Mouse (Mus musculus) hindbrain, embryonic 12.5 days (tissue): Measurements from ENCODE around the gene Mettl4. TPM values are rescaled to one million over a fixed set of nuclear protein-coding genes. Genes with fewer than 3 reads are reported as not detected.

ENCODE experiments used
- ATAC-seq: fragments of 200-750 bp; cut with Nextera tagmentation; 2 replicates; pipeline ENCODE4 v1.8.0; 2017; ENCODE audit warnings: moderate TSS enrichment; ENCODE audit not compliant: low FRiP score
- H3K27ac ChIP-seq: fragments of 300-500 bp; sonication (generic); 2 replicates; pipeline ENCODE4 v1.5.1; 2016; ENCODE audit warnings: mild to moderate bottlenecking
- H3K27me3 ChIP-seq: fragments of 300-500 bp; sonication (generic); 2 replicates; pipeline ENCODE4 v1.6.1; 2016; ENCODE audit warnings: mild to moderate bottlenecking
- H3K36me3 ChIP-seq: fragments of 300-500 bp; sonication (generic); 2 replicates; pipeline ENCODE4 v1.6.1; 2016; ENCODE audit warnings: mild to moderate bottlenecking
- H3K4me1 ChIP-seq: fragments of 300-500 bp; sonication (generic); 2 replicates; pipeline ENCODE4 v1.6.1; 2016
- H3K4me2 ChIP-seq: fragments of 300-500 bp; sonication (generic); replicated peaks from 2 replicates; pipeline ENCODE4 v1.6.1; 2016; ENCODE audit warnings: mild to moderate bottlenecking
- H3K4me3 ChIP-seq: fragments of 300-500 bp; sonication (generic); 2 replicates; pipeline ENCODE4 v1.5.1; 2016; ENCODE audit warnings: mild to moderate bottlenecking
- H3K9ac ChIP-seq: fragments of 300-500 bp; sonication (generic); 2 replicates; pipeline ENCODE4 v1.6.1; 2016; ENCODE audit warnings: mild to moderate bottlenecking, moderate library complexity
- H3K9me3 ChIP-seq: fragments of 300-500 bp; sonication (generic); replicated peaks from 2 replicates; pipeline ENCODE4 v1.6.1; 2016; ENCODE audit warnings: mild to moderate bottlenecking
- WGBS: fragments of 180-500 bp; shearing (Covaris S2); methylation state at CpG from one replicate; pipeline ENCODE4 v1.1.7; 2016; 5-methylcytosine and 5-hydroxymethylcytosine counted together
- polyA plus RNA-seq: library from polyadenylated mRNA; unstranded; fragments of >200 nt; fragmentation: Nextera tagmentation; extraction: Ambion mirVana; gene quantifications from 2 replicates; pipeline ENCODE4 v1.2.1, GENCODE M21; 2016

Gene Mettl4
- polyA plus RNA-seq, 1 experiment from 2014 or later: 31.1 TPM

DNA sequence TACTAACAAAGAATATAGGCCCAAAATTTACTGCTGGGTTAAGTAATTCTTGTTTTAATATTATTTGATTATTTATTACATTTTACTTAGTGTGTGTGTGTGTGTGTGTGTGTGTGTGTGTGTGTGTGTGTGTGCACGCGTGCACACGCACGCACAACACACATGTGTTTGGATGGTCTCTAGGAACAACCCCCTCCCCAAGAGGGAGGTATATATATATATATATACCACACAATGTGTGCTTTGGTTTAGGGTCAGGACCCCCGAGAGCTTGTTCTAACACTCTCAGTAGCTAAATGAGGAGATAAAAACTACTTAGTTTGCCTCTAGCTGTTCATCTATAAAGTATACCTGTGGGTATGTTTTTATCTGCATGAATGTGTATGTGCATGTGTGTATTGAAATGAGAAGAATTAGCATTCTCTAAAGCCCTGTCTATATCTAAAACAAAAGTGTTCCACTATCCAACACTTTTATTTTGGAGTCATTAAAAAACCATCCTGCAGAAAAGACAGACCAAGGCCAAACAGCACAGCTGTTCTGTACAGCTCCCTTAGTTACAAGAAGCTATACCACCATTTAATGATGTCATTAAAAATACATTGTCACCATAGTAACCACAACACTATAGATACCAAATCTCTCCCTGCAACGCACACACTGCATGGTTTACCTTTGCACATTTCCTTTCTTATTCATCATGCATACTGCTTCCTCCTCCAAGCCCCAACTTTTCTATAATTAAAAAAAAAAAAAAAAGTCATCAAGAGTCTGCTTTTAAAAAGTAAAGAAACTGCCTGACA is 76.1 kb downstream of the Mettl4 start:
- ATAC-seq: no peak
- H3K27me3 ChIP-seq: no peaks in the 10 kb centered on the region
- H3K36me3 ChIP-seq: no peaks in the 10 kb centered on the region
- 86% methylated on average over 6 of the region's 6 CpGs for WGBS
- H3K9me3 ChIP-seq: no peaks in the 10 kb centered on the region
- H3K27ac ChIP-seq: no peak overlapping the region
- H3K4me1 ChIP-seq: no peaks in the 10 kb centered on the region
- H3K4me2 ChIP-seq: no peak overlapping the region
- no peak overlapping the region for H3K4me3 ChIP-seq
- H3K9ac ChIP-seq: no peak overlapping the region
